Comparison of ENCODE assay signal across 10 mouse cellular contexts in the genomic region with DNA sequence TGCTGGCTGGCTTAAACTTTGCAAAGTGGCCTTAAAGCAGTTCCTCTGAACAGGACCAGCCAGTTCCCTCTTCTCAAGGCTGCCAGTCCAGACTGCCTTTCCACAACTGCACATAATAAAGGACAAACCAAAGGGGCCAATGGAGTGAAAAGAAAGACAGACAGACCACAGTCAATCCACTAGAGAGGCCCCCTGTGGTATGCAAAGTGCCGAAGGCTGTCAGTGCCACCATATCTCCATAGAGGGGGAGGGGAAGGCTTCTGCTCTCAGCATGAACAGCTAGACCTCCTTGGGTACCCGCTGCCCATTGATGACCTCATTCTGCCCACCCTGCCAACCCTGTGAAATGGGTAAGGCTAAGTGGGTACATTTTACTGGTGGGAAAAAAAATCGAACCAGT. TPM values are rescaled to one million over a fixed set of nuclear protein-coding genes. Genes with fewer than 3 reads are reported as not detected.
DNase-seq lines count a peak whose midpoint lies in the region; ATAC-seq lines count a peak whose summit lies in the region.
"Had no signal": no experiment of that assay in that cellular context is flagged by ENCODE, and none has a peak within 500 bp of the region (broad histone marks: within the 10 kb centered on the region; RNA-seq: fewer than 3 reads in every experiment).

No protein-coding gene starts in this region.

- no peaks in the 10 kb centered on the region for H3K9me3 ChIP-seq in heart, embryonic 15.5 days (replicated peaks)
- H3K9me3 ChIP-seq in embryonic facial prominence, embryonic 13.5 days = no peaks in the 10 kb centered on the region
- no peaks in the 10 kb centered on the region for H3K9me3 ChIP-seq in liver, embryonic 11.5 days (ENCODE audit: control insufficient read depth, low read length)

- peak overlapping the region; percentile 36 for H3K4me2 ChIP-seq in heart, embryonic 15.5 days
- no peak overlapping the region for H3K4me2 ChIP-seq in embryonic facial prominence, embryonic 13.5 days
- peak overlapping the region; percentile 23; the same call in 1 of the 2 replicates for H3K4me2 ChIP-seq in liver, embryonic 11.5 days

- H3K9ac ChIP-seq in heart, embryonic 15.5 days = no peak overlapping the region
- H3K9ac ChIP-seq in embryonic facial prominence, embryonic 13.5 days = no peak overlapping the region
- no peak overlapping the region for H3K9ac ChIP-seq in liver, embryonic 11.5 days (ENCODE audit: low read depth, low read length)

- no peaks in the 10 kb centered on the region for H3K27me3 ChIP-seq in heart, embryonic 15.5 days
- H3K27me3 ChIP-seq in embryonic facial prominence, embryonic 13.5 days = no peaks in the 10 kb centered on the region
- no peaks in the 10 kb centered on the region for H3K27me3 ChIP-seq in liver, embryonic 11.5 days (replicated peaks; ENCODE audit: control insufficient read depth, insufficient read depth, low read length)

- H3K4me3 ChIP-seq in heart, embryonic 15.5 days = no peak overlapping the region
- no peak overlapping the region for H3K4me3 ChIP-seq in embryonic facial prominence, embryonic 13.5 days
- H3K4me3 ChIP-seq in liver, embryonic 11.5 days (ENCODE audit: low read depth, low read length) = no peak overlapping the region
- H3K4me3 ChIP-seq: left cerebral cortex, adult 2 months had no signal

- H3K27ac ChIP-seq in heart, embryonic 15.5 days = peak overlapping the region; percentile 80
- peak overlapping the region; percentile 22; the same call in 1 of the 2 replicates for H3K27ac ChIP-seq in embryonic facial prominence, embryonic 13.5 days
- H3K27ac ChIP-seq in liver, embryonic 11.5 days (ENCODE audit: low read depth, low read length) = peak overlapping the region; percentile 26

- H3K4me1 ChIP-seq in heart, embryonic 15.5 days (replicated peaks) = peaks cover 45% of the 10 kb centered on the region
- peaks cover 36% of the 10 kb centered on the region for H3K4me1 ChIP-seq in embryonic facial prominence, embryonic 13.5 days
- no peaks in the 10 kb centered on the region; the same call in 1 of the 2 replicates for H3K4me1 ChIP-seq in liver, embryonic 11.5 days (replicated peaks; ENCODE audit: control insufficient read depth, insufficient read depth, low read length)

- ATAC-seq in heart, embryonic 15.5 days (replicated peaks; ENCODE audit: insufficient number of reproducible peaks, insufficient read depth, low FRiP score, low read depth) = no peak
- no peak for ATAC-seq in embryonic facial prominence, embryonic 13.5 days (ENCODE audit: insufficient number of reproducible peaks, insufficient read depth, low FRiP score, low TSS enrichment, low read depth)
- peak; percentile 30; the same call in 1 of the 2 replicates for ATAC-seq in liver, embryonic 11.5 days (replicated peaks; ENCODE audit: low FRiP score)
- ATAC-seq in monocyte, adult 5-6 weeks (replicated peaks; ENCODE audit: insufficient number of reproducible peaks, low FRiP score, low TSS enrichment, poor library complexity, severe bottlenecking) = no peak

- no peak for DNase-seq in heart, adult 11 months
- peak; percentile 9 for DNase-seq in ES-CJ7 (ENCODE audit: low read depth, low spot score)
- no peak for DNase-seq in liver, embryonic 11.5 days (ENCODE audit: low spot score)
- DNase-seq in thymus, postnatal 0 days (ENCODE audit: low spot score) = no peak
- DNase-seq in spleen, adult 18-20 months = no peak
- DNase-seq: adrenal gland, postnatal 14 days had no signal

- WGBS in heart, embryonic 15.5 days = 18% methylated on average over 3 of the region's 3 CpGs
- WGBS in embryonic facial prominence, embryonic 13.5 days = 21% methylated on average over 3 of the region's 3 CpGs
- WGBS in liver, embryonic 11.5 days = 20% methylated on average over 3 of the region's 3 CpGs

- no peaks in the 10 kb centered on the region for H3K36me3 ChIP-seq in heart, embryonic 15.5 days
- no peaks in the 10 kb centered on the region for H3K36me3 ChIP-seq in embryonic facial prominence, embryonic 13.5 days
- no peaks in the 10 kb centered on the region for H3K36me3 ChIP-seq in liver, embryonic 11.5 days (ENCODE audit: control insufficient read depth, insufficient read depth, low read length)

RNA-seq across cellular contexts. Expression of gene Hlf, which starts 34.7 kb away (rescaled TPM):
- 4.7 and 4.9 TPM in 2 replicates for polyA plus RNA-seq in heart, embryonic 15.5 days (2015; fragmentation: Nextera tagmentation; extraction: Ambion mirVana)
- polyA plus RNA-seq in embryonic facial prominence, embryonic 13.5 days (2015; fragmentation: Nextera tagmentation; extraction: Ambion mirVana) = 8.8 and 9.5 TPM in 2 replicates
- 6.6 and 6.9 TPM in 2 replicates for polyA plus RNA-seq in liver, embryonic 11.5 days (2014; fragmentation: Nextera tagmentation; extraction: Ambion mirVana)
- total RNA-seq in monocyte, adult 5-6 weeks (2017) = 1.7 TPM in 1 of 3 replicates, not detected in the others
- polyA plus RNA-seq in thymus, postnatal 0 days (2015; fragmentation: Nextera tagmentation; extraction: Ambion mirVana) = 0.72 and 0.85 TPM in 2 replicates

Comparison
In these comparisons a context has a peak if more than half of its experiments do, and no peak if none do; other contexts are left out.
1. H3K27ac ChIP-seq: peak in every context shown above with its lines; median percentile 80 in heart, embryonic 15.5 days; 26 in liver, embryonic 11.5 days; 22 in embryonic facial prominence, embryonic 13.5 days.